Mouse (Mus musculus): Measurements from ENCODE around the gene Srm.

Srm gene

GRCm38 (mm10) chr4:148635309-148635708 lies 44.0 kb downstream of the Srm start:
- no peak for DNase-seq (ENCODE audit: low spot score)

GRCm38 (mm10) chr4:148638302-148638701 lies 47.0 kb downstream of the Srm start:
- DNase-seq (ENCODE audit: low spot score), result no peak

DNA sequence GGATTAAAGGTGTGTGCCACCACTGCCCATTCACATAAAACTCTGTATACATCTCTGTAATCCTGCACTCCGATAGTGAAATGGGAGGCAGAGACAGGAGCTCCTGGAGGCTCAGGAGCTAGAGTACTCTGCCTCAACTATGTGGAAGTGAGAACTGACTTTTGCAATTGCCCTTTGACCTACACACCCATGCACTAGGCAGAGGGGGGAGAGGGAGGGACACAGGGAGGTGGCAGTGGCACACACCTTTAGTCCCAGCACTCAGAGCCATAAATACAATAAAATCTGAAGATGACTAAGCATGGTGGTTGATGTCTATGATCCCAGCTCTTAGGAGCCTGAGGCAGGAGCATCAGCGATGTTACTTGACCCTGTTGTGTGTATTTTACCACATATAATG lies 48.2 kb downstream of the Srm start:
- DNase-seq (ENCODE audit: low spot score), result no peak

- DNase-seq (ENCODE audit: low spot score), result no peak
Observed at GRCm38 (mm10) chr4:148641121-148641520, 49.8 kb downstream of the Srm start.

DNA sequence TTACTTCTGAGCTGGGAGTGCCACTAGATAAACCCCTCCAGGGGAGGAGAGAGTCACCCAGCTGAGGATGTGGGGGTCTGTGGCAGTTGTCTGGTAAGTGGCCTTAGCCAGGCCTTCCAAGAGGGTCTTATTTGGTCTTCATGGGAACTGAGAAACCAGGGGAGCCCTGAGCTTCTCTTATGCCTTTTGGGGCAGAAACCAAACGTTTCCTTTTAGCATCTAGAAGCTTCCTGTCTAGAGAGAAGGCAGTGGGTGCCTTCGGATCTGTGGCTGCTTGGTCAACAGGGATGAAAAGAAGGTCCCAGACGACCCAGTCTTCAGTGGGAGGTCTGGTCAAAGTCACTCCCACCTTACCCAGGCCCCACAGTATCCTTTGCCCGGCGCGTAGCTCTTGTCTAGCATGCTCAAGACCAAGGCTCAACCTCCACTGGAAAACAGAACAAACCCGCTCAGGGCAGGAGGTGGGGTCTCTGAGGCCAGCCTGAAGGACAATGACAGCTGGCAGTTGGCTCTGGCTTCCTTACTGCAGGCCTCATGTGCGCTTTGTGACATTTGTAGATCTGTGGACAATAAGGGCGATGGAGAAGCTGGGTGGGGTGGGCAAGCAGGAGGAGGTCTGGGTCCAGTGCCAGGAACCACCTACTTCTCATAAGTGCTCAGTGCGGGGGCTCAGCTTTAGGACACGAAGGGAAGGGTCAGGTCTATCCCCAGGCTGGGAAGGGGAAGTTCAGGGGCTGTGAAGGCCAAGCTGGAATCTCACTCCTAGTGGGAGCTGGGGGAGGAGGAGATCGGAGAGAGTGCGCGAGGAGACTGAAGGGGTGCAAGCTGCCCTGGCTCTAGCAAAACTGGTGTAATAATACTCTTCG lies 52.2 kb downstream of the Srm start, which contains the start of gene Gm572:
Gm572 (plus strand) TSS at position 27 of the 866 bp plus-strand sequence.
- no peak for DNase-seq (ENCODE audit: low spot score)

DNA sequence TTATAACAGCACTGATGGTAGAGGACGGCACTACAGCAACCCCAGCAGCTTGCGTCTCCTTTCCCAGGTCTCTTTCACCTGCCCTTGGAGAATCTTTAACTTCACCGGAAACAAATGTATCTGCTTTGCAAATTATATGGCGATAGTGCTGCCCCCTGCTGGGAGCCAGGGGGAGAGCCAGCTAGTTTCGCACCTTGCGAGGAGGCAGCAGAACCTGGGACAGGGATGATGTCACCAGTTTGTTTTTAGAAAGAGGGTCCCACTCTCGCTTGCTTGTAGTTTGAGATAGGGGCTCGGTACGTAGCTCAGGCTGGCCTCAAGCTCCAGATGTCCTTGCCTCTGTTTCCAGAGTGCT lies 52.8 kb downstream of the Srm start:
- no peak for DNase-seq (ENCODE audit: low spot score)
